8 mouse cellular contexts compared by ENCODE assay signal in the genomic region with DNA sequence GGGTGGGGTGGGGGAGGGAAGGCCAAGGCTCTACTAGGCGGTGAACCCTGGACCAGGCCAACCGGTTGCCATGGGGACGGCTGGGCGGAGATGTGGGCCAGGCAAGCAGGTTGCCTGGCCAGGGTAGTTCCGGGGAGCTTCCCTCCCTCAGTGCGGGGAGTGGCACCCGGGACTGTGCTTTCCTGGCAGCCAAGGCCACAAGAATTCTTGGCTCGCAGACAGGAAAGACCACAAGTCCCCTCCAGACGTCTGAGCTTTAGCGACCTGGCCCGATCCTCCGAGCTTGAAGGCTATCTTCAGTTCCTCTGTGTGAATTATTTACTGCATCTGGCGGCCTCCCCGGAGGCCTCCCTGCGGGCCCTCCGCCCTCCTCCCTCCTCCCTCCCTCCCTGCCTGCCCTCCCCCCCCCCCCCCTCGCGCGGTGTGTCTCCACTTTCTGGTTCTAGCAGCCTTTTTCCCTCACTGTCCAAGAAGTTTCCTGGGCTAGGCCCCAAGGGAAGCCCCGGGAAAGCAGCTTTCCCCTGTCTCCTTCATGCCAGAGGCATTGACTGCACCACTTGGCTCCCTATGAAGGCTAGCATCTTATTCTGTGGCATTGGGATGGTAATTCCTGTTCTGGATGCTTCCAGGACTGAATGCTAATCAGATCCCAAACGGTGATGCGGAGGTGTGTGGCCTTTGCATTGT. TPM values are rescaled to one million over a fixed set of nuclear protein-coding genes. Genes with fewer than 3 reads are reported as not detected.
A peak's percentile ranks its signal among the peaks of the same experiment; 100 is the strongest.
DNase-seq lines count a peak whose midpoint lies in the region; ATAC-seq and TF ChIP-seq lines count a peak whose summit lies in the region.

No protein-coding gene starts in this region.

- H3K4me3 ChIP-seq in liver, embryonic 16.5 days (ENCODE audit: low read depth, low read length): peak overlapping the region; percentile 30; the same call in 1 of the 2 replicates
- no peak overlapping the region for H3K4me3 ChIP-seq in olfactory bulb, adult 2 months (ENCODE audit: insufficient read depth, low read depth, low read length)

- peak overlapping the region; percentile 28 for H3K4me2 ChIP-seq in liver, embryonic 16.5 days (ENCODE audit: low read depth, low read length)

- ATAC-seq in liver, embryonic 16.5 days (ENCODE audit: low read depth): peak; percentile 73

- peak; percentile 85 for DNase-seq in ovary, adult 18-20 months (ENCODE audit: low spot score)
- DNase-seq in ovary, postnatal 14 days (ENCODE audit: low spot score): no peak
- DNase-seq in embryo, embryonic 11.5 days (ENCODE audit: low read depth, low spot score): peak; percentile 59
- DNase-seq in heart, adult 8-10 months (ENCODE audit: low spot score): peak; percentile 48
- peak; percentile 97 for DNase-seq in kidney, adult 11 months
- no peak for DNase-seq in thymus, postnatal 36 days

- H3K27me3 ChIP-seq in liver, embryonic 16.5 days (ENCODE audit: control insufficient read depth, insufficient read depth, low read depth, low read length): peaks cover 26% of the 10 kb centered on the region

- H3K9ac ChIP-seq in liver, embryonic 16.5 days (ENCODE audit: low read depth, low read length): no peak overlapping the region

- 1% methylated on average over 19 of the region's 22 CpGs for WGBS in liver, embryonic 16.5 days (ENCODE audit: insufficient replicate concordance)
- 8% methylated on average over 20 of the region's 22 CpGs for WGBS in olfactory bulb, adult 2 months

- no peak overlapping the region for H3K27ac ChIP-seq in liver, embryonic 16.5 days (ENCODE audit: low read length)
- H3K27ac ChIP-seq in olfactory bulb, adult 2 months (ENCODE audit: insufficient read depth, low read depth, low read length): peak overlapping the region; percentile 69; the same call in 1 of the 2 replicates

- H3K36me3 ChIP-seq in liver, embryonic 16.5 days (ENCODE audit: control insufficient read depth, insufficient read depth): no peaks in the 10 kb centered on the region

- peaks cover 6% of the 10 kb centered on the region for H3K4me1 ChIP-seq in liver, embryonic 16.5 days (ENCODE audit: control insufficient read depth, low read depth, low read length)
- H3K4me1 ChIP-seq in olfactory bulb, adult 2 months (ENCODE audit: control insufficient read depth, insufficient read depth, low read length): peaks cover 52% of the 10 kb centered on the region

- TF ChIP-seq POLR2A in olfactory bulb, adult 2 months (IDR thresholded peaks at IDR 0.05; ENCODE audit: insufficient read depth, low read depth, low read length): no peak

- TF ChIP-seq CTCF in olfactory bulb, adult 2 months (IDR thresholded peaks at IDR 0.05; ENCODE audit: insufficient read depth, low read depth, low read length): no peak

- no peaks in the 10 kb centered on the region for H3K9me3 ChIP-seq in liver, embryonic 16.5 days (replicated peaks; ENCODE audit: control insufficient read depth, low read length)

RNA-seq across cellular contexts. Expression of a gene that starts 10.7 kb away (rescaled TPM):
- 10 to 100 TPM; 10.8 to 12.7 (median 11.1) TPM for total RNA-seq in heart, adult 8-10 months (2022)
- polyA plus RNA-seq in liver, embryonic 16.5 days (2015; fragmentation: Nextera tagmentation; extraction: Ambion mirVana): 1.5 and 1.6 TPM in 2 replicates
- polyA plus RNA-seq in olfactory bulb, adult 2 months (2012; ENCODE audit: insufficient read depth, insufficient read length, low replicate concordance, missing spikeins): 114 and 206 TPM in 2 replicates

RNA-seq across cellular contexts. Expression of a gene that starts 30.3 kb away (rescaled TPM):
- total RNA-seq in heart, adult 8-10 months (2022): 10 to 100 TPM; 72.0 to 84.5 (median 75.5) TPM
- polyA plus RNA-seq in liver, embryonic 16.5 days (2015; fragmentation: Nextera tagmentation; extraction: Ambion mirVana): 8.2 and 10.0 TPM in 2 replicates
- polyA plus RNA-seq in olfactory bulb, adult 2 months (2012; ENCODE audit: insufficient read depth, insufficient read length, low replicate concordance, missing spikeins): not detected in 2 replicates

Comparison
In these comparisons a context has a peak if more than half of its experiments do, and no peak if none do; other contexts are left out.
1. DNase-seq: peak in ovary, adult 18-20 months (single experiment), embryo, embryonic 11.5 days (single experiment), heart, adult 8-10 months (single experiment) and kidney, adult 11 months (single experiment); none in ovary, postnatal 14 days (single experiment) and thymus, postnatal 36 days (0 of 2).
2. RNA of a gene that starts 10.7 kb away (polyA plus RNA-seq): 114 to 206 TPM in olfactory bulb, adult 2 months; 1.5 to 1.6 TPM in liver, embryonic 16.5 days; every median in the first group is over 10 times any median in the second.